Mouse (Mus musculus) heart, adult 9 months (tissue): ENCODE measurements at regions not wholly inside any gene's neighbourhood (a gene's known extent, or its start where the extent isn't known, plus 50 kb on each side); places are given as distances from the start of the nearest gene placed in this dataset.

Experiments
- DNase-seq, 2 experiments: peaks; one replicate each; pipeline ENCODE4 v3.0.0; 2022; ENCODE audit warnings: low spot score in 2 of 2

- peak; percentile 46 to 52 for DNase-seq
Observed at GRCm38 (mm10) chr12:16189441-16189840, 372.7 kb upstream of the Trib2 start.

GRCm38 (mm10) chr12:16185976-16186515 is 369.3 kb upstream of the Trib2 start:
- peak; percentile 44 to 47 for DNase-seq

DNA sequence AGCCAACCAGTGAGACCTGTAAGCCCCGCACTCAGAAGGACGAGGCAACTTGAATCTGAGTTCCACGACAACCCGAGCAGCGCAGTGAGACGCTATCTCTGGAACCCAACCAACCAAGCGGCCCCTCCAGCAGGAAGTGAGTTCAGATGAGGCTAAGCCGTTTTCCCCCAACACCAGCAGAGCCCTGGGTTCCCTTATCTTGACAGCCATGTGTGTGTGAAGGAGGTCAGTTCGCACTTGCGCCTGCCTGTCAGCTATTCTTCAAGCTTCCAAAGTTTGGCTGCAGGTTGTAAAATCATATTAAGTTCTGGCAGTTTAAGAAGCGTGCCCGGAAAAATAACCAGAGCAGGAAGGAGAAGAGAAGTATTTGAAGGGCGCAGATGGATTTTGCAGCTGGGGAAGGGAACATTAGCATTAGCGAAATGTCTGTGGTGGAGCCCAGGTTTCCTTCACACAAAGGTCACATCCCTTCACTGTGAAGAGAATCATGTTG is 368.8 kb upstream of the Trib2 start:
- DNase-seq = peak; percentile 77 to 78

- DNase-seq = no peak
Observed at GRCm38 (mm10) chr12:16183055-16183454, 366.3 kb upstream of the Trib2 start.

- DNase-seq = no peak
Observed at GRCm38 (mm10) chr12:16181599-16181998, 364.9 kb upstream of the Trib2 start.

DNA sequence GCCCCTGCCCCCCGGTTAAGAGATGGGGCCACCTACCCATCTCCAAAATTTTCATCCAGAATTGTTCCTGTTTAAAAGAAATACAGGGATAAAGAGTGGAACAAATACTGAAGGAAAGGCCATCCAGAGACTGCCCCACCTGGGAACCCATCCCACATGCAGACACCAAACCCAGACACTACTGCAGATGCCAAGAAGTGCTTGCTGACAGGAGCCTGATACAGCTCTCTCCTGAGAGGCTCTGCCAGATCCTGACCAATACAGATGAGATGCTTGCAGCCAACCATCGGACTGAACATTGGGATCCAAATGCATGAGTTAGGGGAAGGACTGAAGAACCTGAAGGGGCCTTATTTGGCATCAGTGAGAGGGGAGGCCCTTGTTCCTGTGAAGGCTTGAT is 363.2 kb upstream of the Trib2 start:
- DNase-seq = no peak

- no peak for DNase-seq
Observed at GRCm38 (mm10) chr12:16176326-16176725, 359.6 kb upstream of the Trib2 start.

- DNase-seq = no peak
Observed at GRCm38 (mm10) chr12:16172176-16172575, 355.5 kb upstream of the Trib2 start.

GRCm38 (mm10) chr12:16171636-16172035 is 354.9 kb upstream of the Trib2 start:
- no peak for DNase-seq

- no peak for DNase-seq
Observed at GRCm38 (mm10) chr12:16169781-16170535, 353.2 kb upstream of the Trib2 start.

GRCm38 (mm10) chr12:16167793-16168343 is 351.1 kb upstream of the Trib2 start:
- no peak for DNase-seq

DNA sequence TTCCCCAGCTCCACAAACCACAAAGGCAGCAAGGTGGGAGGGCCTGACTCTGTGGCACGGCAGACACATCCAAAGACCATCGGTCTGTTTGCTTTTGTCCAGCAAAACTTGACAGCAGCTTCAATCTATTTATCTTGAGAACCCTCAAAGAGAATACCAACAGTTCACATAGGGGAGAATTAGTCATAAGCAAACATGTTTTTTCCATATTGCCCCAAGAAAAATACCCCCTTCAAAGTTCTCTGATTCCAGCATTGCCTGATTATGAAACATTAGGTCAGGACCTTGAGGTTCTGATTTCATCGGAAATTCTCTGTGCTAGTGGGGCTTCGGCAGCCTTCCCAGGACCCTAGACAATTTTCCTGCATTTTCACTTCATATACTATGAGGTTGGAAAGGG is 348.4 kb upstream of the Trib2 start:
- DNase-seq = no peak

DNA sequence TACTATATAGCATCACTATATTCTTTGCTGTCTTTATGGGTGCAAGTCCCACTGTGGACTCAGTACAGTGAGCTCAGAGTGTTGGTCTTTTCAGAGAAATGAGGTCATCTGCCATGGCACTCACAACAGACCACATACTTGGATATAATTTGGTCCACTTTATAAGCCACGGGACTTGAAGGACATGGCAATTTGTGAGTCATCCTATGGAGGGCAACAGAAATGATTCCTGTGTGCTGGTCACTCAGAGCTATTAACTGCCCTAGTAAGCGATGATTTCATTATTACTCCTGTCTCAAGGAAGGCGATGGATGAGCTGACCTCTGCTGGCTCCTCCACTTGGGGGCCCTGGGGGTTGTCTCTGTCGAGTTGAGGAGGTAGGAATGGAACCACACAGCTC is 345.2 kb upstream of the Trib2 start:
- DNase-seq = no peak

GRCm38 (mm10) chr12:16157896-16158295 is 341.2 kb upstream of the Trib2 start:
- DNase-seq = peak; percentile 47 to 66

DNA sequence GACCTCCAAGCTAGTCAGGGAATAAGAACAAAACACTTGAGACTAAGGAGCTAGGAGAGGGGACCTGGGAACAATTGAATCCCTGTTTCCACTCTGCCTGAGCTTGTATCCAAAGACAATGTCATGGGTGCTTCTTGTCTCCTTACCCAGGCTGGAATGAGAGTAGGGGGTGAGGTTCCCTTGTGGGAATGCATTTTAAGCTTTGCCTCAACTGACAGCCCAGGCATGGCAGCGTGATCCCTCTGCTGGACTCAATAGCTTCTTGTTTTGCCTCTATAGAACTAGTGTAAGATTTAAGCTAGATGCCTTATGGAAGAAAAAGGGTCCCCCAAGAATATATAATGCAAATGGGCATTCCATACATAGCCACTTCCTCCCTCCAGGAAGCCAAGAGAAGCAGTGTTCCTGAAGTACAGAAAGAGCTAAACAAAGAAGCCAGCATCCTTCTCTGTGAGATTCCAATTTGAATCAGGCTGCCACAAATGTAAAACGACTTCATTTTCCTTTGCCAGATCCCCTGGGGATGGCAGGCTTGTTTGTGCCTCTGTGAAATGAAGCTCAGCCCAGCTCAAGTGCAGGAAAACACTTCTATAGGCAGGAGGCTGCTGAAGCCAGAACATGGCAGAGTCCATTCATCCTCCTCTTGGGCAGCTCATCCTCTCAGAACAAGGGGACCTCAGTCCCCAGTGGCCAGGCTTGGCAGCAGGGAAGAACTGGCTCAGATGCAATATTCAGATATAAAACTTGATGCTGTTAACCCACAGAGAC is 339.3 kb upstream of the Trib2 start:
- no peak for DNase-seq

DNA sequence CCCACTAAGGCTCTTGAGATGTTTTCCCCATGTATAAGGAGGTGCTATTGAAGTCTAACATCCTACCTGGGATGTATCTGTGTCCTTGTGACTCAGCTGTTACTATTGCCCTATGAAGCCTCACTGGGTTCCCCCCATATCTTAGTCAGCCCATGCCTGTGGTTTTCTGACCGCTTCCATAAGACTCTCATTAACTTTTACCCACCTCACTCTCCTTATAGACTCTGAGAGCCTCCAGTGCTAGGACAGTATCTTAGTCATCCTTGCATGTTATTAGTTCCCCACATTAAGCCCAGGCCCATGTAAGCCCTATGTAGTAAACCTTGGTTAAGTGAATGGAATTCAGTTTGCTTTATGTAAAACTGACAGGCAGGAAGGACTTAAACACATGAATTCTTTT is 337.5 kb upstream of the Trib2 start:
- DNase-seq = no peak

DNA sequence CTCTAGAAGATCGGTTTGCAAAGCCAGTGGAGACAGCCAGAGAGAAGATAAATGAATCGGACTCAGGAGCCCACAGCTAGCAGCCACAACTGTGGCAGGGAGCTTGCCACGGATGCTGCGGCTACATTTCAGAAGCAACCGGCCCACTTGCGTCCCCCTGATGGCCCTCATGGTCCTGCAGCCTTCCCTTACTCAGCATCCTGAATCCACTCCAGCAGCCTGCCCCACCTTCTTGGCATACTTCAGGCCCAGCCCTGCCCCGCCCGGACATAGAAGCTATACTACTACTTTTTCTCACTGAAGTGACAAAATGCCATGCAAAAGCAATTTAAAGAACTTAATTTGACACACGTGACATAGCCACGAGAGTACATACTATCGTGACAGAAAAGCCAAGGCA is 335.4 kb upstream of the Trib2 start:
- no peak for DNase-seq

DNA sequence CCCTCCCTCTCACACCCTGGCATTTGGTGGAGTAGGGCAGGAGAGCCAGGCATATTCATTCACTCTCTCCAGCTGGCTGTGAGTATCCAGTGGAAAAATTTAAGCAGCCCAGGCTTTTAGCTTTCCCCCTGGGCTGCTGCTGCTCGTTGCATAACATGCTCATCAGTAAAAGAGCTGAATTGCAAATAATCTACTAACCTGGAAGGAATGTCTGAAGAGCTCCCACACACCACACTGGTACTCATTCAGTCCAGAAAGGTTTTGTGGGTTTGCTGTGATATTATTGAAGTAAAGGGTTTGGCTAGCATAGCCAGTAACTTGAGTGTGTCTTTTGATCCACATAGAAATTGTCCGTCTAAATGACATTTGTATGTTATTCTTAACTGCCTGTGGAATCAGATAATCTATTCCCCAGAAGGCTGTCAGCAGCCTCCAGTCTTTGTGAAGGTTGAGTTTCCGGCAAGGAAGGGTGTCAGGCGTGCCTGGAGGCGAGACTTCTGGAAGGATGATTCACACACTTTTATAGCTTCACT is 334.5 kb upstream of the Trib2 start:
- peak; percentile 33 to 56 for DNase-seq

DNA sequence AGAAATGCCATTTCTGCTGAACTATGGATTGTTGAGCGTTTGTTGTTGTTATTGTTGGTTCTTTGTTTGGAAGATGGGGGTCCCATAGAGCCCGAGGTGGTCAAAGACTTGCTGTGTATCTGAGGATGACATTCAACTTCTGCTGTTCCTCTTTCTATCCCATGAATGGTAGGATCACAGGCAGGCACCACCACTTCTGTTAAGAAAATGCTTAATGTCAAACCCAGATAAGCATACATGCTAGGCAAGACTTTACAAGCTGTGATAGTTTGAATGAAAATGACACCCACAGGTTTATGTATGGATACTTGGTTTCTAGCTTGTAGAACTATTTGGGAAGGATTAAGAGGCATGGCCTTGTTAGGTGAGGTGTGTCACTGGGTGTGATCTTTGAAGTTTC is 330.2 kb upstream of the Trib2 start:
- no peak for DNase-seq

DNA sequence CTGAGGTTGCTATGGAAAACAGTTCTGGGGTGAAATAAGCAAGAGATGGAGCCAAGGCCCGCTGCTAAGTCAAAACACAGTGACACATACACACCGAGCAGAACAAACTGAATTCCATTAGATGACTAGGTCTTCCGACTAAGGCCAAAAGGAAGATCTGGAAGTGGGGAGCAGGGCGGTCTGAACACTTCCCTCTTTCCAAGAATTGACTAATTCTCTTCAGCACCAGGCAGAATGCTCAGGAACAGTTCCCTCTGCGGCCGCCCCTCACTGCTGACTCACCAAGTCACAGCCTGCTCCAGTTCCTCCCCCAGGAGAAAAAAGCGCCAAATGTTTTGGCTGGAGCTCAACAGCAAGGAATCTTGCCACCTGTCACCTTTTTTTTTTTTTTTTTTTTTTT is 328.9 kb upstream of the Trib2 start:
- DNase-seq = peak; percentile 40 to 47

- DNase-seq = no peak
Observed at GRCm38 (mm10) chr12:16141193-16141592, 324.5 kb upstream of the Trib2 start.

- DNase-seq = peak; percentile 32 to 67
Observed at GRCm38 (mm10) chr12:16140511-16141110, 323.9 kb upstream of the Trib2 start.
